In the genomic region with DNA sequence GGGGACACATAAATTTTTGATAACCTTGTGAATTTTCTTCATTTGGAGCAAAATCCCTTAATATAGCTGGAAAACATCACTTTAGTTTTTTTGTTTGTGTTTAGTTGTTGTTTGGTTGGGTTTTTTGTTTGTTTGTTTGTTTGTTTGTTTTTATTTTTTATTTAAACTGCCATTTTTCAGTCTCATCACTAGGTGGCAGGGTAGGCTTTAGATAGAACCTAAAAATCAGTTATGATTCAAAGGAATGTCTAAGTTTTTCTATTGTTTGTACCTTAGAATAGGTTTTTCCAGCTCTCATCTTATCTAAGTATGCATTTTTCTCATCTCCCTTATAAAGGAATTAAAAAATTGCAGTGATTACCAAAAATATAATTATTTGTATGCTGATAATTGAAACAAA, we compare ENCODE assay signal across 27 mouse cellular contexts.
DNase-seq lines count a peak whose midpoint lies in the region; ATAC-seq and TF ChIP-seq lines count a peak whose summit lies in the region.
"Had no signal": no experiment of that assay in that cellular context is flagged by ENCODE, and none has a peak within 500 bp of the region (broad histone marks: within the 10 kb centered on the region; RNA-seq: fewer than 3 reads in every experiment).

No protein-coding gene starts in this region.

- no peaks in the 10 kb centered on the region for H3K9me3 ChIP-seq in hindbrain, postnatal 0 days (ENCODE audit: low read length)
- H3K9me3 ChIP-seq in hindbrain, embryonic 13.5 days: no peaks in the 10 kb centered on the region
- H3K9me3 ChIP-seq: embryonic facial prominence, embryonic 12.5 days; embryonic facial prominence, embryonic 15.5 days; G1E; heart, embryonic 10.5 days; heart, embryonic 13.5 days; hindbrain, embryonic 15.5 days had no signal

- peak; percentile 6 for DNase-seq in hindbrain, postnatal 0 days (ENCODE audit: low spot score)
- no peak for DNase-seq in left cerebral cortex, adult 2 months (ENCODE audit: extremely low spot score in 1 of 2, low spot score in 2 of 2)
- DNase-seq in left cerebral cortex, postnatal 10 days (ENCODE audit: extremely low spot score in 1 of 2, low spot score in 2 of 2): no peak
- peak; percentile 5 for DNase-seq in 416B (ENCODE audit: low read depth)
- peak; percentile 19 for DNase-seq in A20 (ENCODE audit: low read depth, low spot score)
- DNase-seq in thymus, postnatal 36 days: no peak
- DNase-seq in lung, postnatal 14 days: no peak
- DNase-seq: adrenal gland, adult 2 months; adrenal gland, postnatal 14 days; B cell, adult 2 months; cerebellum, adult 11 months; cerebellum, adult 2 months; cerebellum, adult 9-11 months; cerebellum, postnatal 25 days; gastrocnemius, postnatal 10 days; gastrocnemius, postnatal 36 days; heart, adult 2 months; heart, postnatal 14 days; heart, postnatal 4 days had no signal

- H3K27ac ChIP-seq in hindbrain, postnatal 0 days: no peak overlapping the region
- no peak overlapping the region for H3K27ac ChIP-seq in hindbrain, embryonic 13.5 days
- H3K27ac ChIP-seq in left cerebral cortex, adult 2 months: no peak overlapping the region
- H3K27ac ChIP-seq: embryonic facial prominence, embryonic 12.5 days; embryonic facial prominence, embryonic 15.5 days; heart, adult 2 months; heart, embryonic 10.5 days; heart, embryonic 13.5 days; hindbrain, embryonic 15.5 days had no signal

- H3K4me2 ChIP-seq in hindbrain, postnatal 0 days (ENCODE audit: low read depth, low read length): no peak overlapping the region
- H3K4me2 ChIP-seq in hindbrain, embryonic 13.5 days: no peak overlapping the region
- H3K4me2 ChIP-seq: embryonic facial prominence, embryonic 12.5 days; embryonic facial prominence, embryonic 15.5 days; heart, embryonic 13.5 days; hindbrain, embryonic 15.5 days had no signal

- no peak for ATAC-seq in hindbrain, postnatal 0 days
- no peak for ATAC-seq in hindbrain, embryonic 13.5 days (ENCODE audit: low FRiP score)
- ATAC-seq: forebrain, embryonic 14.5 days had no signal

- no peak overlapping the region for H3K4me3 ChIP-seq in hindbrain, postnatal 0 days (ENCODE audit: low read length)
- no peak overlapping the region for H3K4me3 ChIP-seq in hindbrain, embryonic 13.5 days
- no peak overlapping the region for H3K4me3 ChIP-seq in left cerebral cortex, adult 2 months
- H3K4me3 ChIP-seq: embryonic facial prominence, embryonic 12.5 days; embryonic facial prominence, embryonic 15.5 days; heart, adult 2 months; heart, embryonic 10.5 days; heart, embryonic 13.5 days; hindbrain, embryonic 15.5 days had no signal

- H3K4me1 ChIP-seq in hindbrain, postnatal 0 days (ENCODE audit: insufficient read depth, low read length): no peaks in the 10 kb centered on the region
- H3K4me1 ChIP-seq in hindbrain, embryonic 13.5 days (replicated peaks): no peaks in the 10 kb centered on the region
- H3K4me1 ChIP-seq: embryonic facial prominence, embryonic 12.5 days; embryonic facial prominence, embryonic 15.5 days; heart, embryonic 10.5 days; heart, embryonic 13.5 days; hindbrain, embryonic 15.5 days had no signal

- H3K9ac ChIP-seq in hindbrain, postnatal 0 days (replicated peaks; ENCODE audit: low read length): no peak overlapping the region
- no peak overlapping the region for H3K9ac ChIP-seq in hindbrain, embryonic 13.5 days
- H3K9ac ChIP-seq: embryonic facial prominence, embryonic 12.5 days; embryonic facial prominence, embryonic 15.5 days; heart, embryonic 13.5 days; hindbrain, embryonic 15.5 days had no signal

- peak; percentile 42; the same call in 1 of the 2 replicates for TF ChIP-seq CTCF in hindbrain, postnatal 0 days (IDR thresholded peaks at IDR 0.05; ENCODE audit: low read depth)
- peak; percentile 30 for TF ChIP-seq CTCF in left cerebral cortex, adult 2 months (IDR thresholded peaks at IDR 0.05)

- H3K36me3 ChIP-seq in hindbrain, postnatal 0 days (ENCODE audit: insufficient read depth, low read length): no peaks in the 10 kb centered on the region
- H3K36me3 ChIP-seq in hindbrain, embryonic 13.5 days: no peaks in the 10 kb centered on the region
- H3K36me3 ChIP-seq: embryonic facial prominence, embryonic 12.5 days; embryonic facial prominence, embryonic 15.5 days; G1E; heart, embryonic 10.5 days; heart, embryonic 13.5 days; hindbrain, embryonic 15.5 days had no signal

- intact Hi-C loops in left cerebral cortex, adult 2 months (cut with DNase I): loop anchor here (5.0 kb wide), 1 partner anchor 569 kb away; no protein-coding TSS in a partner anchor
- intact Hi-C loops in left cerebral cortex, postnatal 10 days (cut with DNase I): no loop called here

- no peaks in the 10 kb centered on the region for H3K27me3 ChIP-seq in hindbrain, postnatal 0 days (ENCODE audit: insufficient read depth, low read length)
- no peaks in the 10 kb centered on the region for H3K27me3 ChIP-seq in hindbrain, embryonic 13.5 days
- H3K27me3 ChIP-seq: embryonic facial prominence, embryonic 12.5 days; embryonic facial prominence, embryonic 15.5 days; heart, embryonic 13.5 days; hindbrain, embryonic 15.5 days had no signal

Comparison
In these comparisons a context has a peak if more than half of its experiments do, and no peak if none do; other contexts are left out.
1. DNase-seq: peak in hindbrain, postnatal 0 days (single experiment), 416B (single experiment) and A20 (single experiment); none in left cerebral cortex, adult 2 months (0 of 2), left cerebral cortex, postnatal 10 days (0 of 2), thymus, postnatal 36 days (0 of 2) and lung, postnatal 14 days (single experiment).